Mouse (Mus musculus) liver, postnatal 0 days (tissue): Measurements from ENCODE around the gene Caln1.

Experiments used
- CTCF ChIP-seq: sonication (generic); IDR thresholded peaks from 2 replicates; pipeline ENCODE4 v1.5.1; 2016; ENCODE audit warnings: antibody characterized with exemption, low read depth
- EP300 ChIP-seq: IDR thresholded peaks from 2 replicates; pipeline ENCODE4 v1.6.1; 2016; ENCODE audit warnings: antibody characterized with exemption, low read depth, mild to moderate bottlenecking

DNA sequence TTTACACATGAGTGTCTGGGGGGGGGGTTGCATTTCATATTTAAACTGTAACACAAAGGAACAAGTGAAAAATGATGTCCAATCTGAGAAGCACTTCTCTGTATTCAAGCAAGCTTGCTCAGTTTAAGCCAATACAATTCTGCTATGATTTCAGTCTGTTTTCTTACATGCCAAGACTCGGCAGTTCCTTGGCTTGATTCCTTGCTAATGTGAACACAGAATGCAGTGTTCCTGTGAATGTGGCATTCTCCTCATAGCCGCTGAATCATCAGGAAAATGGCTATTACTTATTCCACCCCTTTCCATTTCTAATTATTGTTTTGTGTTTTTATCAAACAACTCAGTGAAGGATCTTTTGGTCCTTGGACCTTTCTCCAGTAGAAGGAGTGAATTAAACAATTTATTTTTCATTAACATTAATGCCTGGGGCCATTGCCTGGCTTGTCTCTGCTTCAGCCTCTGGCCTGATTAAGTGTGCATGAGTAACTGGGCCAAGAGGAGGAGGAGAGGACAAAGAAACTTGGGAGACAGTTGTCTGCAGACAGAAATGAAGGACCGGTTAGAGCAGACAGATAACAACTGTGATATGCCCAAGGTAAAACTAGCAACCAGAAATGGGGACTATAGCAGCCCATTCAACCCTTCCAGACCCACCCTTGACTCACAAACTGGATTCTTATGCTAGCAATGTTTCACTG, 423.6 kb downstream of the Caln1 start:
- TF ChIP-seq CTCF = no peak
- TF ChIP-seq EP300 = no peak
